Mouse (Mus musculus): Measurements from ENCODE around the gene Taar8b.
"Not testable (repeated sequence)": the region's sequence is repeated elsewhere in the genome, so short reads cannot be mapped to it uniquely, and the experiment has no call there.

The Taar8b gene

DNA sequence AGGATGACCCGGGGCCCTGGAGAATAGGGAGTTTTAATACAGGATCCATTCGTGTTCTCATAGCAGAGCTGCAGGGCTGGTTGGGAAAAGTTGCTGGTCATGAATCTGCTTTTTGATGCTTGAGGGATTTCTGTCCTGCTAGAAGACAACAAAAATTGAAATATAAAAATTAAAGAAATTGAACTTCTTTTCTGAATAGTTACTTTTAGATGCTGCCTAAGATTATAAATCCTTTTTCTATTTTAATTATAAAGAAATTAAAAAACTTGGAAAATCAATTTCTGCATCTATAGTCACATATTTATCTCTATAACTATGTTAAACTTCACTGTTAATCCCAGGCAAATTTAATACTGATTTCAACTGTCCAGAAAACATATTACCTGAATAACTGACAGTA, at the start of gene Taar8b:
TSS of gene Taar8b (minus strand) at position 101 of the 400 bp plus-strand sequence.
- DNase-seq = no peak

GRCm38 (mm10) chr10:24138623-24139261, 46.6 kb upstream of the Taar8b start:
- no peak for DNase-seq

DNA sequence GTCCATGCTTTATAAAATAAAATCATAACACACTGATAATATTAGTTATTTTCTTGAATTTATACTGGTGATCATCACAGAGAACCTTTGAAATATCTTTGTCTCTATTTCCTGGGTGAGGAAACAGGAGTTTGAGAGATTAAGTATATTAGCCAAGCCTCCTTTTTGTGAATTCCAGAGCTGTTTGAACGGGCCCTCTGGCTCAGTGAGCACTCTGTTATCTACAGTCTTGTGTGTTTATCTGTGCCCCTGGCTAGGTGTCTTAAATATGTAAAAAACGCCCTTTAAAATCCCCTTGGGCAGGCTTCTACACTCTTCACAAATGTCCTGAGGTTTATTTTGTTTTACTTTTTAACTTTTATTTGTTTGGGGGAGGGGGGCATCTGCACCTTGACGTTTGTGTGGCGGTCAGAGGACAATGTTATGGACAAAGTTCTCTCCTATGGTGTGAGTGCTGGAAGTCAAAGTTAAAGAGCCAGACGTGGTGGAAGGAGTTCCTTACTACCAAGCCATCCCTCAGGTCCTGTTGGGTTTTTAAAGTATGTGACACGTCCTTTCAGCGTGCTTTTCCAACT, 42.1 kb upstream of the Taar8b start:
- DNase-seq = no peak

DNA sequence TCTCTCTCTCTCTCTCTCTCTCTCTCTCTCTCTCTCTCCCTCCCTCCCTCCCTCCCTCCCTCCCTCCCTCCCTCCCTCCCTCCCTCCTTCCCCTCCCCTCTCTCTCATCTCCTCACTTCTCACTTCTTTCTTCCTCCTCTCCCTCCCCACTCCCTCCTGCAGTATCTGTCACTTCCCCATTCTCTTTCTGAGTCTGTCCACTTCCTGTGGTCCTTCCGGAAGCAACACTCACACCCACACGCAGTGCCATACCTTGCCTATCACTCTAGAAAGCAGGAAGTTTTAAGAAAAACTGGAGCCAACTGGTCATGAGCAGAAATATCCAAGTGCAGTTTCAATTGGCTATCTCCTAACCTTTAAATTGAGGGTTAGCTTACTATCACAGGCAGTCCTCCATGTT, 41.0 kb upstream of the Taar8b start:
- DNase-seq = no peak

GRCm38 (mm10) chr10:24132273-24132672, 40.2 kb upstream of the Taar8b start:
- no peak for DNase-seq

- DNase-seq = peak; percentile 46
Measured at GRCm38 (mm10) chr10:24131451-24132262, 39.6 kb upstream of the Taar8b start.

- DNase-seq = peak; percentile 16
Measured at GRCm38 (mm10) chr10:24111116-24111778, 19.2 kb upstream of the Taar8b start.

DNA sequence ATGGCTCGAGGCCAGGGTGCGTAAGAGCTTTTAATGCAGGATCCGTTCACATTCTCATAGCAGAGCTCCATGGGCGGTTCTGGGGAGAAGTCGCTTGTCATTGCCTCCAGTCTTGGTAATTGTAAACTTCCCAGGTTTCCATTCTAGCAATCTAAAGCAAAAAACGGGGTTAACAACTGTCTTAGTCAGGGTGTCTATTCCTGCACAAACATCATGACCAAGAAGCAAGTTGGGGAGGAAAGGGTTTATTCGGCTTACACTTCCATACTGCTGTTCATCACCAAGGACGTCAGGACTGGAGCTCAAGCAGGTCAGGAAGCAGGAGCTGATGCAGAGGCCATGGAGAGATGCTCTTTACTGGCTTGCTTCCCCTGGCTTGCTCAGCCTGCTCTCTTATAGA, 17.3 kb upstream of the Taar8b start, which contains the start of gene Taar9:
TSS of gene Taar9 (minus strand) at position 101 of the 400 bp plus-strand sequence.
- not testable (repeated sequence) for DNase-seq

DNA sequence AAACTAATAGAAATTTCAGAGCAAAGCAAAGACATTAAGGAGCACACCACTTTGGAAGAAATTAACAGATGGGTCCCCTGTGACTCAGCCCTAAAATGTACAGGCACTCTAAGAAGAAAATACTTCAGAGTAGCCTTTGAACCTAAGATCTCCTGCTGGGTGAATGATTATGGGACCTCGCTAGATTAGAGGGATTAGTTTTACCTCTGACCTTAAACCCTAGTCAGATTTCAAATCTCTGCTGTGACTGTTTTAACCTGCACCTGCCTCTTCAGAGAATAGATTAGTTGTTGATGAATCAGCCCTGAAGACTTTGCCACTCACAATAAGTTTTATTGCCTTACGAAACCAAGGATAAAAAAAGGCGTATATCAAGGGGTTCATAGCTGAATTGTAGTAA, 16.1 kb upstream of the Taar8b start:
- no peak for DNase-seq

DNA sequence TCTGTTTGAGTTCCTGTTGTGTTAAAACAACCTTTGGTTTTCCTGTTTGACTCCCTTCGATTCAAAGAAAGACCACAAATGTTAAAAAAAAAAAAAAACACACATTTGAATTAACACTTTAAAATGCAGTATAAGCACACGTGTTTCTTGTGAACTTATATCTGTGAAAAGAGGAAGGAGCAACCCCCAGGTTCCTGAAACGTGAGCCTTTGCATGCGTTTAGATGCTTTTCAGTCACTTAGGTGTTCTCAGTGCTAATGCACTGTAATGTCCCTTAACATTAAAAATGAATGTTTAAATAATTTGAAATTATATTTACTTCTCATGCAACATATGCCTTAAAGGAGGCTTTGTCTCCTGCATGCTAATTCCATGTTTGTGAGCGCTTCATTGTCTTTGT, 15.7 kb upstream of the Taar8b start:
- no peak for DNase-seq

DNA sequence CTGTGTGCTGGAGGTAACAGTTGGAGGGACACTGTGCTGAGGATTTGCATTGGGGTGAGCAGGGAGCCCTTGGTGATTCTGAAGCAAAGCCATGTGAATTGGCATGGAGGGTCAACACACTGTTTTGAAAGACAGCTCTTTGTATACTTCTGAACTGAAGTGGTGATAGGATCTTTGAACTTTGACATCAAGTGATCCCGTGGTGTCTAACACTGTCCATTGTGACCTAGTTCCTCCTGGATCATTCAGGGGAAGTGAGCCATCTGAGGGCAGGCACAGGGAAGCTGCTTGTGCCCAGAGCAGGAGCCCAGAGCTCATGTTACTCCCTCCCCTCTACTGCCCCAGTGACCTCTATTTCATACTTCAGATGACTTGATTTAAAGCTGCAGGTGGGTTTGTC, 11.2 kb upstream of the Taar8b start:
- not testable (repeated sequence) for DNase-seq

GRCm38 (mm10) chr10:24101812-24102211, 9.7 kb upstream of the Taar8b start, which contains the start of gene Taar8c:
Gene Taar8c, minus strand, starts transcription at chr10:24101912.
- DNase-seq = not testable (repeated sequence)

- not testable (repeated sequence) for DNase-seq
Measured at GRCm38 (mm10) chr10:24097010-24097409, 4.9 kb upstream of the Taar8b start.

DNA sequence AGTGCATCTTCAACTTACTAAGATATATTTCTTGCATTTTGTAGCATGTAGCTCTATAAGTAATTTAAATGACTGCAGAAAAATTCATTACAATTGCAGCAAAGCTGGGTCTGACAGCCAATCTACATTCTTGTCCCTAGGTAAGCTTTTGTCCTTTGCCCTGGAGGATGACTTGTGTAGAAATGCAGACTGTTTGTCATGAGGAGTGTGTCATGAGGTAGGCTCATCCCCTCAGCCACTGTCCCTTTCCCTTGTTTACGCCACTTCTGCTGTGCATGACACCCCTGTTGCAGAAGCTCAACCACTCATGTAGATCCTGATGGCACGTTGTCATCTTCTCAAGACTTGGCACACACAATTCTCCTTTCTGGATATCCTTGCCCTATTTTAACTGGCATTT, 4.9 kb downstream of the Taar8b start:
- DNase-seq = no peak

- no peak for DNase-seq
Measured at GRCm38 (mm10) chr10:24086555-24086954, 5.5 kb downstream of the Taar8b start.

DNA sequence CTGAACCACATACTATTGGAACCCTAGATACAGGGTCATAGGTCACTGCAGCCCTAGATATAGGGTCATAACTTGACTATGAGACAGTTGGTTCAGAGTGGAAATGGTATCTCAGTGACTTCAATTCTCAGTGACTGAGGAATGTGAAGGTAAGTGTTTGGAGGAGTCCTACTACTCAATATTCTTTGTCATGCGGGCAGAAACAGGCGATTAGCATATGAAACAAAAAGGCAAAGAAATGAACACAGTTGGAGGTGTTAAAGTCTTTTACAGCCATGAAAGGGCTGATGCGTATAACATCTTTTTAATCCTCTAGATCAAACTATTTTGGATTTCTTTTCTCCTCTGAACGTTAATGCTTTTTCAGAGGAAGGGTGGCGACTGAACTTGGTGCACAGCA, 6.2 kb downstream of the Taar8b start:
- DNase-seq = no peak

DNA sequence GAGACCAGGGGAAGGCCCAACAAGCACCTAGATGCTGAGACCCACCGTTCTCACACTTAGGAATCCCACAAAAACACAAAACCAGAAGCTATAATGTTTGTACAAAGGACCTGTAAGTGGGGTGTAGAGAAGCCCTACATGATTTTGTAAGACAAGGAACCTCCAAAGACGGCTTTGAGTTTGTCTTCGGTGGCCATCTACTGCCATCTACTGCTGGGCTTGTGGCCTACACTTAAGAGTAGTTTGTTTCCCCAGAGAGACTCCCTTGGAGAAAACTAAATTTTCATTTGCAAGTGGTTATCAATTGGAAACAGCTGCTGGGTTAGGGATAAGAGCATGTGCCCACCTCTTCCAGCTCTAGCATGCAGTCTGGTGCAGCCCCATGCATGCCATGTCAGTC, 11.9 kb downstream of the Taar8b start:
- peak; percentile 10 for DNase-seq

DNA sequence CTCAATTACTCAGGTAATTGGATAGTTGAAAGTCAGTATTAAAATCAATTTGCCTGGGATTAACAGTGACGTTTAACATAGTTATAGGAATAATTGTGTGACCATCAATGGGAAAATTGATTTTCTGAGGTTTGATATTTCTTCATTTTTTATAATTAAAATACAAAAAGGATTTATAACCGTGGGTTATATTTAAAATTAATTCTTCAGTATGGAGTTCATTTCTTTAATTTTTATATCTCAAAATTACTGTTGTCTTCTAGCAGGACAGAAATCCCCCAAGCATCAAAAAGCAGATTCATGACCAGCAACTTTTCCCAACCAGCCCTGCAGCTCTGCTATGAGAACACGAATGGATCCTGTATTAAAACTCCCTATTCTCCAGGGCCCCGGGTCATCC, 15.9 kb downstream of the Taar8b start, which contains the start of gene Taar8a:
TSS of gene Taar8a (plus strand) at position 301 of the 400 bp plus-strand sequence.
- DNase-seq = not testable (repeated sequence)

GRCm38 (mm10) chr10:24074751-24075150, 17.3 kb downstream of the Taar8b start:
- not testable (repeated sequence) for DNase-seq

DNA sequence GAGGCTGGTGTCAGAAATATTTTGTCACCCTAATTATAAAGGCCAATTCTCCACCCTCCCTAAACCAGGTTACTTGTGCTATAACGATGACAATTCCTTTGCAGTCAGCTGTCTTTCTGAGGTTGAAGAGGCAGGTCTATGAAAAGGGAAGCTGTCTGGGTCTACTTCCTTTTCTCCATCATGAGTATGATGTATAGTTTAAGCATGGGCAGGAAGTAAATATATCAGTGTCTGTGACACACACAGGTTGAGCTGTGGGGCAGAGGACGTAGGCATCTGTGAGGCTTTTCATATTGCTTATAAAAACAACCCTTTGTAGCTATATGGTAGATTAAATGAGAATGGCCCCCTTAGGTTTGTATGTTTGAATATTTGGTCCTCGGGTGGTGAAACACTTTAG, 33.1 kb downstream of the Taar8b start:
- no peak for DNase-seq

DNA sequence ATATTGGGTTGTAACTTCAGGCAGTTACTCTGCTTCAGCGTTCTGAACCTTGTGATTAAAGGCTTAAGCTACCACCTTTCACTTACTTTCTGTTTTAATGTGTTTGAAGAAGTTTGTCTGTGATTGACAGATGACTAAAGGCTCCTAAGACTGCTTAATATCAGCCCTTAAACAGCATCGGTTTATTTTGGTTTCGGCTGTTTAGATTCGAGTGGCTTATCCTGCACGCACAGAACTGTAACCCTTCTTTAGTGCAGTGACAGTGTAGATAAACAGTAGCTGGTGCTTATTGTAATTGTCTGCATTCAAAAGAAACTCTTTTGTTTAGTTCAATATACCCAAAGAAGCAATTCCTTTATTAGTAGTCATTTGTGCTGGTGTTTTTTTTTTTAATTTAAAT, 40.1 kb downstream of the Taar8b start:
- DNase-seq = no peak

GRCm38 (mm10) chr10:24049210-24049609, 42.9 kb downstream of the Taar8b start, which contains the start of gene Taar7f:
Gene Taar7f, plus strand, starts transcription at chr10:24049510.
- no peak for DNase-seq
